Mouse (Mus musculus): ENCODE data around the gene Man1c1. TPM values are rescaled to one million over a fixed set of nuclear protein-coding genes. Genes with fewer than 3 reads are reported as not detected.
A peak's percentile ranks its signal among the peaks of the same experiment; 100 is the strongest.

The Man1c1 gene
- total RNA-seq, 2 experiments from 2014 or later: 1.8 to 2.9 TPM

DNA sequence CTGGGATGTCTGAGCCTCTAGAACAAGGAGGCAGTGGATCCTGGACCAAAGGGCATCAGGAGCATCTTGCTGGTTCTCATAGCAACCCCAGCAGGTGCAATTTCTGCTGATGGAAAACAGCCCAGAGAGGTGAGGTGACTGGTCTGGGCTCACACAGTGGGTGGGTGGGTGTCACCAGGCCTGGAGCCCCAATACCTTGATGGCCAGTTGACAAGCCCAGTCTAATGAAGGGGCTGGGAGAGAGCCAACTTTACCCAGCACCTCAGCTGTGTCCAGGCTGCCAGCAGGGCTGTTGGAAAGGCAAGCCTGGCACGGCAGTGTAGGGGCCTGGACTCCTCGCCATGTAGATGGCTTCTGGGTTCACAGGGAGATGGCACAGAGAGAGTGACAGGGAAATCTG lies 142.1 kb downstream of the Man1c1 start:
- no peak for ATAC-seq (replicated peaks; ENCODE audit: low FRiP score, poor library complexity, severe bottlenecking)

DNA sequence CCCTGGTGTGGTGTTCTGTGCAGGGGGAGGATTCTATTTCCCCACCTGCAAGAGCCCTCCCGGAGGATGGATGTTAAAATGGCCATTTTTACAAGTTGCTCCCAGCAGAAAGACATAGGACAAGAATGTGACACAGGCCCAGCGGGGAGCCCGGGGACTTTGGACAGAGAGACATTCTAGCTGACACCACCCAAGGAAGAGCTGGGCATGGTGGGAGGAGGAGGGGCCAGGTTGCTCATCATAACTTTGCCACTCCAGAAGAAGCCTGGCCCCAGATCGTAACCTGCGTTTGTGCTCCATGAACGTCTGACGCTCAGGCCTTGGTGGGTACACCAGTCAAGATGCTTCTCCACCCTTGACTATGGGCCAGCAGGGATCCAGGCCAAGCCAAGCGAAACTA lies 143.4 kb downstream of the Man1c1 start:
- ATAC-seq (replicated peaks; ENCODE audit: low FRiP score, poor library complexity, severe bottlenecking): no peak

DNA sequence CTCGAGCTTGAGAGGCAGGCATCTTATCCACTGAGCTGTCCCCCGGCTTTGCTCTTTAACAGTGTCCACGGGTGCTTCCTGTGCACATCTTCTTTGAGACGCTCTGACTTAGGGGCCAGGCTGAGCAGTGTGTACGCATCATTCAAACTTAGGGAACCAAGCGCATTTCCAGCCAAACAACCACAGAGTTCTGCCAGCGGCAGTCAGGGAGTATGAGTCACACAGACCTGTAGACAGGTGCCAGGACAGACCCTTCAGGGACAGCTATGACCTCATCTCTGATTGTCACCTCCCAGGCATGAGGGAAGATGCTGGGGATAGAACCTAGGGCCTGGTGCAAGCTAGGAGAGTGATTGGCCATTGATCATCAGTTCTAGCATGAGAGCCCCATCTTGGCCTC lies 144.9 kb downstream of the Man1c1 start:
- no peak for ATAC-seq (replicated peaks; ENCODE audit: low FRiP score, poor library complexity, severe bottlenecking)

DNA sequence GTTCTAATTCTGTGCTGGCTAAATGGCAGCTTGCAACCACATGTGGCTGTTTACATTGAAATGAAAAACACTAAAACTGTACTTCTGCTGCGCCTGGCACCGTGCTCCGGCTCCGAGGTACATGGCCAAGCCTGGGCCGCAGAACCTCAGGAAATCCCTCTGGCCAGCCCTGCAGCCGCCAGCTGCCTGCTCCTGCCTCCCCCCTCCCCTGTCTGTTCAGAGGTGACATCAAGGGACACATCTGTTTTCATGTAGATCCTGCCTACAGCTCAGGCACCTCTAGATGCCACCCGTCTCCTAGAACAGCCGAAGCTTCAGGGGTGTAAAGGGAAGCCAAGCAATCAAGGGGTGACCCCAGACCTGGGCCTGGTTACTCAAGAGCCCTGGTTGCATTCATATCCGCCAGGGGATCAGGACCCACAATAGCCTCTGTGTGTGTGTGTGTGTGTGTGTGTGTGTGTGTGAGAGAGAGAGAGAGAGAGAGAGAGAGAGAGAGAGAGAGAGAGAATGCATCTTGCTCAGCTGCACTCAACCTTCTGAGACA lies 145.4 kb downstream of the Man1c1 start:
- ATAC-seq (replicated peaks; ENCODE audit: low FRiP score, poor library complexity, severe bottlenecking): no peak

DNA sequence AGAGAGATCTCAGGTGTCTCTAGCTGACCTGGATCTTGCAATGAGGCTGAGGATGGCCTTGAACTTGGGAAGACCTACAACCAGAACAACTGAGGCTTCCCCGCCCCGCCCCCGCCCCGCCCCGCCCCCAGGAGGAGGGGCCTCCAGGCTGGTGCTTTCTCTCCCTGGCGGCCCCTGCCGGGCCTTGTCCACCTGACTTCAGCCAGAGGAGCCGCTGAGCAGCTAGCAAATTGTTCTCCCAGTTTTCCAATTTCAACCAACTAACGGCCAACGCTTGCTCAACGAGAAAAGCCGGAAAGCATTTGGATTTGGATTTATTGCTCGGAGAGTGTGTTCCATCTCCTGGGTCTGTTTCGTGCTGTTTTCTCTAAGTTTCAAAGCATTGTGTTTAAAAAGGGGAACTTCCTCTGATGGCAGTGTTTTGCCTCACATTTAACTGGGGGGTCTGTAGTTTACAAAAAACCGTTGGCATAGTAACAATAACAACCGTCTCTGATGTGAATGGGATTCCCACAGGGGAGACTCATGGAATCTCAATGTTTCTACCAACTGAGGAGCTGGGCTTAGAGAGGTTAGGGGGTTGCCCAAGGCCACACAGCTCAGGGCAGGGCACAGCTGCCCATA lies 146.4 kb downstream of the Man1c1 start:
- no peak for ATAC-seq (replicated peaks; ENCODE audit: low FRiP score, poor library complexity, severe bottlenecking)

DNA sequence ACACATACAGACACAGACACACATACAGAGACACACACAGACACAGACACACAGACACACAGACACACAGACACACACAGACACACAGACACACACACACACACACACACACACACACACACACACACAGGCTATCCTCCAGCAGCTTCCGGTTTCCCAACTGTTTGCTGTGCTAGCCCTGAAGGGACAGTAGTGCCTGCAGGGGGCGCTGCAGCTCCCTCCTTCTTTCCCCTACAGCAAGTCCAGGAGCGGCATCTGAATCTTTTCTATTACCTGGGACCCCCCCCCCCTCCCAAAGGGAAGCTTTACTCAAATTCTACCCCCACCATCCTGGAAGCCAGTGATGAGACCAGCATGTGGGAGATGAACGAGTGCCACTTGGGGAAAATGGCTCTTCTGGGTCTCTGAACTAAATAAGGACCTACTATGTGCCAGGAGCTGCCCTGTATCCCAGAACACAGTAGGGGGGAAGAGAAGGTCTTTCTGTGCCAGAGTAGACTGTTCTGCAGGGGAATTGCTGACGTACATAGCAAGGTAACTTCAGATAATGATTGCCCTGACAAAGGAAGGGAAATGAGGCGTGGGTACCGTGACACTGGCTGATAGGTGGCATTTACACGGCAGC lies 148.0 kb downstream of the Man1c1 start:
- no peak for ATAC-seq (replicated peaks; ENCODE audit: low FRiP score, poor library complexity, severe bottlenecking)

DNA sequence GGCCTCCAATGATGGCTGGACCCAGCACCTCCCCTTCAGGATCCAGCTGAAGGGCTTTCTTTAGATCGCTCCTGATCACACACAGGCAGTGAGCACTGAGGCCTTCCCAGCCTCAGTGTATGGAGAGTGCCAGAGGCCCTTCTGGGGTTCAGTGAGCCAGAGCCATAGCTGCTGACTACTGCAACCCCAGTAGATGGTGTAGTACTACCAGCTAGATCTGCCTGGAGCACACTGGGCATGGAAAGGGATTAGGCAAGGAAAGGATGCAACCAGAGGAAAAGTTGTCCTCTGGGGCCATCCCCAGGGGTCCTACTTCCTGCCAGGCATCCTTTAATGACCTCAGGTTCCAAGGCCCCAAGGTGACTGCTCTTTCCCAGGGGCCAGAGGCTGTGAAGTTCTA lies 150.5 kb downstream of the Man1c1 start:
- ATAC-seq (replicated peaks; ENCODE audit: low FRiP score, poor library complexity, severe bottlenecking): no peak

DNA sequence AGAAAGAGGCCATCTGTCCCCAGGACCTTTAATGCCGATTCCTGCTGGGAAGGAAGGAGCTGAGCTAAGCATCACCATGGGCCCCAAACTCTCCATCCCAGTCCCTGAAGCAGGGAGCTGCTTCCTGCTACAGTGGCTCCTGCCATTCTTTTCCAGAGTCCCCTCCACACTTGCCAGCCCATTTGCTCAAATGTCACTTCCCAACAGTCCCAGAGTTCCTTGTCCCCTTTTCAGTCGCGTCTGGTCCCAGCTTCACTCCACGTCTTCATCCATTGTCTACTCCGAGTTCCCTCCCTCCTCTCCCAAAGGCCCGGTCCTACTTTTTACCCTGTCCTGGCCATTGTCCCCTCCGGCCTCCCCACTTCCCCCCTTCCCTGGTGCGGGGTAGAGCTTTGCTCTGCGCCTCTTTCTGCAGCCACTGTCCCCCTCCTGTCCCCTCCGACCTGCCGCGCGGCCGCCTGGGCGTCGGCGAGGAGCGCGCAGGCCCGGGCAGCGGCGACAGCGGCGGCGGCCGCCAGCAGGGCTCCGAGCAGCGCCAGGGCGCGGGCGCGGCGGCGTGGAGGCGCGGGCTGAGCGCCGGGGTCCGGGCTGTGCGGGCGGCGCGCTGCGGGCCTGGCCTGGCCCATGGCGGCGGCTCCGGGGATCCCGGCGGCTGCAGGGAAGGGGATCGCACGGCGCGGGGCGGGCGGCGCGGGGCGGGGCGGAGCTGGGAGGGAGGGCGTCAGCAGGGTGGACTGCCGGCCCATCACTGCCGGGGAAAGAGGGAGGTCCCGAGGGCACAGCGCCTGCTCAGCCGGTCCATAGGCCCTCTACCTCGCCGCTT lies 152.4 kb downstream of the Man1c1 start, which contains the start of gene Selenon:
Selenon (minus strand) TSS at position 673 of the 823 bp plus-strand sequence.
- ATAC-seq (replicated peaks; ENCODE audit: low FRiP score, poor library complexity, severe bottlenecking): peak; percentile 37

DNA sequence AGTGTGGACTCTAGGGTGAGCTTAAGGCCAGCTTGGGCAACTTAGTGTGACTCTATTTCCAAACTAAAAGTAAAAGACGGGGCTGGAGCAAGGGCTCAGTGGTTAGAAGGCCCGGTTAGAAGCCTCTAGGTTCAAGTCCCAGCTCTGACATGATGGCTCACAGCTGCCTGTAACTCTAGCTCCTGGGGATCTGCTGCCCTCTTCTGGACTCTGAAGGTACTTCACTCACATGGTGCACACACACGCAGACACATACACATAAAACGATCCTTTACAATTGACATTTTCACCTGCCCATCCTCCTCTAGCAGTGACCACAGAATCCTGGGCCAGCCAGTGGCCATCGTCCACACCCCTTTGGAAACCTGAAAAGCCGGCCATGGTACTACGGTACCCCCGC lies 154.2 kb downstream of the Man1c1 start:
- no peak for ATAC-seq (replicated peaks; ENCODE audit: low FRiP score, poor library complexity, severe bottlenecking)

DNA sequence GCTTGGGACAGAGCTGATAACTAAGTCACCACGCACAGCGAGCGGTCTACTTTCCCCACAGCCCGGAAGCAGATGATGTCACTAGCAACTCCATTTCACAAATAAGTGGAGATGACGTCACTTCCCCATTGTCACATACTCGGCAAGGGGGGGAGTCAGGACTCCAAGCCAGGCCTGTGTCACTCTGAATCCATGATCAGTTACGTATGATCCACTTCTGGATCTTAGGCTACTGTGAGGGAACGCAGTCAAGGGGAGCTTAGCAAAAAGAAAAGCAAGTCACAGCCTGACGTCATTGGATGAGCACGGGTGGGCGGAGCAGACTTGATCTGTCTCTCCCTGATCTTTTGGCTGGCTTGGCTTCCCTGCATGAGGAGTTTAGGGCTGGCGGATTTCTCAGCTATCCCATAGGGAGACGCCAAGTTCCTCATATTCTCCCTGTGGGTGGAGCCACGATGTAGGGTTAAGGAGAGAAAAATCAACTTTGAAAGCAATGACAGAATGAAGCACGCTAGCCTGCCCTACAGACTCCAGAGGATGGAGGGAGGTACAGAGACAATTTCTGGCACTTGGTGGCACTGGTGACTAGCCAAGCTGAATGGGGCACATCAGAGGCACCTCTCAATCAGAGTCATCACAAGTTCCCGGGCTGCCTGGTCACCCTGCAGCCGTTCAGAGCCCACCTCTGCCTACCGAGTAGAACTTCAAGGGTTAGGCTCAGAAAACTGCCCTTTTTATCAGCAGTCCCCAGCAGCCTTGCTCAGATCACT lies 155.7 kb downstream of the Man1c1 start:
- no peak for ATAC-seq (replicated peaks; ENCODE audit: low FRiP score, poor library complexity, severe bottlenecking)

DNA sequence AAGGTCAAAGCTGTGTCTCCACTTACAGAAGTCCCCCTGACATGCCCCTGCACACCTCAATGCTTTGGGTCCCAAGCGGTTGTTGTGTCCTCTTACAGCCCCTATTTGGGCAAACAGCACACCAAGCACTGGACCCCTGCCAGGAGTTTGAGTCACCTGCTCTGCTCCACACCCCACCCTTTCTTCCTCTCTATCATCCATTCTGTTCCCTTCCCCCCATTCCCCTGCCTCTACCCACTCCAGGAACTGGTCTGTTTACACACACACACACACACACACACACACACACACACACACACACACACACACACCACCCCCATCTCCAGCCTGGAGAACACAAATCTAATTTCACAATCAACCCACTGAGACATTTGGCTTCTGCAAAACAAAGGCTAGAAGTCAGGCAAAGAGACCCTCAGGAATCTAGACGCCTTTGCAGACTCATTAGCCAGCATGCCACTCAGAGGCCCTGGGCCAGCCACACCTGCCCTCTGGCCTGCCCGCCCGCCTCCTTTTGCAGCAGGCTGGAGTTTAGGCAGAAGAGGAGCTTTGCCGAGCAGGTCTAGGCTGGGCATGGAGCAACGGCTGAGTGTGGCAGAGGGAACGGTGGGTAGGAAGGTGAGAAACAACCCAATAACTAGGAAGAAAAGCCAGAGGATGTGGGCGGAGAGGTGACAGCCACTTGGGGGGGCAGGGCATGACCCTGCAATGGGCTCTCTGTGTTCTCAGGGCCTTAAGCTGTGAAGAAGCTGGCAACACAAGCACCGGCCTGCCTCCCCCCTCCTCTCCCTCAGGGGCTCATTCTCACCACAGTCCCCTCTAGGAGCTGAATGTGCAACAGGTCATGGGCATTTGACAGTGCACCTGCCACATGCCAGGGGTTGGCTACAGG lies 157.0 kb downstream of the Man1c1 start:
- ATAC-seq (replicated peaks; ENCODE audit: low FRiP score, poor library complexity, severe bottlenecking): no peak

DNA sequence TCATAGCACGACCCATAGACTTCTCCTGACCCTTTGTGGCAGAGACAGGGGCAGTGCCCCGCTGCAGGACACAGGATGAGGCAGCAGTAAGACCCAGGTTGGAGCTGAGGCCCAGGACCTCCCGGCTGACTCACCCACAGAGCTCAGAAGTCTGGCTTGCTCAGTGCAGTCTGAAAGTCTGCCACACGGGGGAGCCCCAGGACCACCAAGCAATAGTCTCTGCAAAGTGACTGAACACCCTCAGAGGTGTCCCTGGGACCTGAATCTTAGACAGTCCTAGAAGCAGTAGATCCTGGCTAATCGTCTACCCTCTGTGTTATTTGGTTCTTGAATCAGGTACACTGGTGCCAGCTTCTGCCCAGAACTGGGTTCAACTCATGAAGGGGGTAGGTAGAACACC lies 160.8 kb downstream of the Man1c1 start:
- ATAC-seq (replicated peaks; ENCODE audit: low FRiP score, poor library complexity, severe bottlenecking): peak; percentile 84

DNA sequence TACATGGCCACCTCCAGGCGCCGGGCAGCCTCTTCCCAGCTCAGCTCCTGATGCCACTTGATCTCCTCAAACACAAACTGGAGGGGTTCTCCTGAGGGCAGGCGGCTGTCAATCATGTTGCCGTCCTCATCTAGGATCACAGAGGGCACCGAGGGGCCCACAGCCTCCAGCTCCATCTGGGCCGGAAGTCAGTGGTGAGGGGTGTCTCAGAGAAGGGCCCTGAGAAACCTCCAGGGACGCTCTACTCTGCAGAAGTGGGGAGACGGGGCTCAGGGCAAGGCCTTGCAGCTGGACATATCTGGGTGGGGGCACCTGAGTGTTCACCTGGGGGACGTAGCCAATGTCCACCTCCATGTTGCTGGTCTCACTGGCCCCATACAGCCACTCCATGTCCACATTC lies 161.4 kb downstream of the Man1c1 start:
- ATAC-seq (replicated peaks; ENCODE audit: low FRiP score, poor library complexity, severe bottlenecking): no peak

DNA sequence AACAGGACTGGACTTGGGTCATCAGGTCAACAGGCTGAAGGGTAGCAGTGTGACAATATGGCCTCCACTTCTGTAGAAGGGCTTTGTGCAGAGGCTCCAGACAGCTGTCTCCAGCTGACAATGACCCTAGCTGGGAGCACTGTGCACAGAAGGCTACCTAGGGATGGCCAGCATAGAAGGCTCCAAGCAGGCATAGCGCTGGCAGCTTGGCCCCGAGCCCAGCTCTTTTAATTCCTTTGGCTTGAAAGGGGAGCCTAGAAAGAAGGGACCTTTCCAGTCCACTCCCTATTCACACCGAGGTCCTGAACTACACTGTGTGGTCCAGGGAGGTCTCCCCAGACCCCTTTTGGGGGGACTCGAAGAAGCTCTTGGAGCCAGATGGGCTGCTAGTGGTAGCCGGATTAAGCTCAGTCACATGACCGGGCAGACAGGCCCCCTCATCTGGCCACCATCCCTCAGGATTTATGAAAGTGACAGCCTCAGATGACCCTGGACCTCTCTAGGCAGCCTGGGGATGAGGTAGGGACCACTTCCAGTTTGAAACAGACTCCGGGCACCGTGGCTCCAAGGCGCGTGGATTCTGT lies 165.0 kb downstream of the Man1c1 start:
- ATAC-seq (replicated peaks; ENCODE audit: low FRiP score, poor library complexity, severe bottlenecking): no peak

DNA sequence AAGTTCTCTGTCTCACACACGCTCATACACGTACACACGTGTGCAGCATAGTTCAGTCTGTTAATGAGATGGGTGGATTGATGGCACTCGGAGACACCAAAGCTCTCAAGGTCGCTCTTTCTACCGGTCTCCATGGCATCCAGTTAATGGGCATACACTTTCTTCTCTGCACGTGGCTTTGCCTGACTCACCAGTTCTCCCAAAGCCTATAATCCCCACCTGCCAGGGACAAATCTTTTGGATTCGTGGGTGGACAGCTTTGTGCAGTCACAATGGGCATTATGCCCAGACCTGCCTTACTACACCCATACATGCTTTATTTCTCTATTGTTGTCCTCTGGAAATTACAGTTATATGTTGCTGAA lies 168.3 kb downstream of the Man1c1 start:
- peak; percentile 12; the same call in 1 of the 2 replicates for ATAC-seq (replicated peaks; ENCODE audit: low FRiP score, poor library complexity, severe bottlenecking)

DNA sequence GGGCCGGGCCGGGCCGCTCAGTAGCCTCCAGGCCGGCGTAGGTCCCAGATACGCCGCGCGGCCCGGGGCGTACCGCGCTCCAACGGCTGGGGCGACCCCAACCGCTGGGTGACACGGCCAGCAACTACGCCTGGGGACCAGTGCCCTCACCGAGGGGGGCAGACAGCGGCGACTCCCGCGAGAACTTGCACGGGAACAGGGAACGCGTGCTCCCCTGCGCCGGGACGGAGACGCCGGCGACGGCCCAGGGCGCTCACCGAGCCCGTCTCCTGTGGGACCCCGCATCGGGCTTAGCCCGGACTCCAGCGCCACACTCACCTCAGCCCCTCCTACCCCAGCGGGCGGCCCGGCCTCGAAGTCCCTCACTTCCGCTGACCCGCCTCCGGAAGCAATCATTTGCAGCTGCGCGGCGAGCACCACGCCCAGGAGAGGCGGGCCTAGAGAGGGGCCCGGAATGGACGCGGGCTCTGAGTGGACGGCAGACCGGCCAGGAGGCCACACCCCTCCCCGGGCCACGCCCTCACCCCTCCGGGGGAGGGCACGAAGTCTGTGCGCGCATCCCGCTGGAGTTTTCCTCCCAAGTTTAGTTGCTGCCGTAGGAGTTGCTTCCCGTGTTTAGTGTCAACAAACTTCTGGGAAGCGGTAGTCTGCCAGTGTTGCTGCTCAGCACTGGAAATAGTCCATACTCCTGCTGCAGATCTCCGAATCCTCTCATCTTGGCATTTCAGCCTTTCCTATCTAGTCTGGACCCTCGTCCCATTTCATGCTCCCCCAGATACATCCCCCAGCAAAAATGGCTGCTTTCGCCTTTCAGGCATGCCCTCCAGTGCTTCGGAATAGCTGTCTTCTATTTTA lies 168.9 kb downstream of the Man1c1 start, which contains the start of gene Mtfr1l:
Mtfr1l (minus strand) TSS at position 456 of the 855 bp plus-strand sequence.
- peak; percentile 93 for ATAC-seq (replicated peaks; ENCODE audit: low FRiP score, poor library complexity, severe bottlenecking)

DNA sequence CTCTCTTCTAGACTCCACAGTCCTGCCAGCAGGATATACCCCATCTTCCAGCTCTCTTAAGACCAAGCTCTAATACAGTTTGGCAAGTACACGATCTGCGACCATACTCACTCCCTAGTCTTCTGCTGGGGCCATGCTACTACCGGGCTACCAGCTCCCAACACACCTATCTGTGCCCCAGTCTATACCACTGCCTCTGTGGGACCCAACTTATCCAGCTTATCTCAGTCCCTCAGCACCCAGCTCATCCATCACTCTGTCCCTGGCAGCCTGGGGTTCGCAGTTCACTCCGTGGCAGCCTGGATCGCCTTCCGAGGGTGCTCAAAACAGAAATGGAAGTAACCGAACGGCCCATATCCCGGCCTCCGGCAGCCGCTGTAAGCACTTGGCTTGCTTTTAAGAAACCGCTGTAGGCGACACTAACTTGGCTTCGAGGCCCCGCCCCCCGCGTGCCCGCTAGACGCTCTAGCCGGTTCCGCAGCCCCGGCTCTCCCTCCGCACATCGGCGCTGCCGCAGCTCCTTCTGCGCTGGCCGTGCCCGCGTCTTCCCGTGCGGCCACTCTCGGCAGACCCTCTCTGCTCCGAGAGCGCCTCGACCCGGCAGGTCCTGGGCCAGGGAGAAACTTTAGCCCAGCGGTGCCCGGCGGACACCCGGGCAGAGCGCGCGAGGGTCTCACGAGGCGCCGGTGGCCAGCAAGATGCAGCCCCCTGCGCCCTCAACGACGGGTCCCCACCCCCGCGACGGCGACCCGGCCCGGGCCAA lies 169.8 kb downstream of the Man1c1 start:
- peak; percentile 77 for ATAC-seq (replicated peaks; ENCODE audit: low FRiP score, poor library complexity, severe bottlenecking)

Data from erythroid progenitor cell, adult 5-6 weeks (primary cell).